ENCODE assay signal across 9 mouse cellular contexts in genomic region chr1:92647752-92648151, GRCm38 (mm10). TPM values are rescaled to one million over a fixed set of nuclear protein-coding genes. Genes with fewer than 3 reads are reported as not detected.
DNase-seq lines count a peak whose midpoint lies in the region; ATAC-seq and TF ChIP-seq lines count a peak whose summit lies in the region.
"Had no signal": no experiment of that assay in that cellular context is flagged by ENCODE, and none has a peak within 500 bp of the region (broad histone marks: within the 10 kb centered on the region; RNA-seq: fewer than 3 reads in every experiment).

No protein-coding gene starts in this region.

- H3K27me3 ChIP-seq in CH12.LX (replicated peaks) = peaks cover 69% of the 10 kb centered on the region
- H3K27me3 ChIP-seq in embryonic facial prominence, embryonic 14.5 days (replicated peaks; ENCODE audit: control insufficient read depth, insufficient read depth, low read length) = no peaks in the 10 kb centered on the region
- H3K27me3 ChIP-seq in heart, postnatal 0 days (ENCODE audit: control insufficient read depth, insufficient read depth, low read length) = no peaks in the 10 kb centered on the region
- H3K27me3 ChIP-seq in liver, postnatal 0 days (ENCODE audit: insufficient read depth, low read length) = no peaks in the 10 kb centered on the region
- H3K27me3 ChIP-seq in neural tube, embryonic 13.5 days = peaks cover 4% of the 10 kb centered on the region

- no peaks in the 10 kb centered on the region for H3K9me3 ChIP-seq in CH12.LX (replicated peaks; ENCODE audit: low read length)
- H3K9me3 ChIP-seq in embryonic facial prominence, embryonic 14.5 days (ENCODE audit: control insufficient read depth, low read length) = no peaks in the 10 kb centered on the region
- no peaks in the 10 kb centered on the region for H3K9me3 ChIP-seq in heart, postnatal 0 days (replicated peaks; ENCODE audit: control insufficient read depth, low read length)
- H3K9me3 ChIP-seq in liver, postnatal 0 days (ENCODE audit: low read length) = no peaks in the 10 kb centered on the region
- H3K9me3 ChIP-seq in neural tube, embryonic 13.5 days = no peaks in the 10 kb centered on the region
- H3K9me3 ChIP-seq: heart, embryonic 13.5 days had no signal

- in situ Hi-C loops in CH12.LX (cut with MboI; ENCODE audit: low pct_ligation_motif_present, low pct_unique_long_range_greater_than_20kb, low sequenced_read_pairs) = no loop called here

- H3K79me2 ChIP-seq in CH12.LX (replicated peaks; ENCODE audit: control insufficient read depth, extremely low read depth, insufficient read depth, poor library complexity, severe bottlenecking) = no peaks in the 10 kb centered on the region

- dilution Hi-C loops in CH12.LX (cut with MboI; ENCODE audit: extremely low pct_ligation_motif_present, extremely low pct_unique_long_range_greater_than_20kb, low sequenced_read_pairs) = no loop called here

- no peak for TF ChIP-seq EP300 in CH12.LX (IDR thresholded peaks at IDR 0.05; ENCODE audit: low read length)
- no peak for TF ChIP-seq EP300 in heart, postnatal 0 days (IDR thresholded peaks at IDR 0.05; ENCODE audit: low read depth)
- no peak for TF ChIP-seq EP300 in liver, postnatal 0 days (IDR thresholded peaks at IDR 0.05; ENCODE audit: low read depth)

- peak overlapping the region; percentile 27 for H3K4me2 ChIP-seq in CH12.LX (ENCODE audit: insufficient read depth, low read depth, poor library complexity, severe bottlenecking)
- H3K4me2 ChIP-seq in embryonic facial prominence, embryonic 14.5 days (ENCODE audit: low read depth, low read length) = no peak overlapping the region
- H3K4me2 ChIP-seq in heart, postnatal 0 days (ENCODE audit: low read depth, low read length) = no peak overlapping the region
- peak overlapping the region; percentile 50 for H3K4me2 ChIP-seq in liver, postnatal 0 days (ENCODE audit: low read depth, low read length)
- H3K4me2 ChIP-seq in neural tube, embryonic 13.5 days = no peak overlapping the region
- H3K4me2 ChIP-seq: heart, embryonic 13.5 days had no signal

- WGBS in embryonic facial prominence, embryonic 14.5 days = 9% methylated on average over 8 of the region's 8 CpGs
- 6% methylated on average over 8 of the region's 8 CpGs for WGBS in heart, postnatal 0 days
- WGBS in liver, postnatal 0 days (ENCODE audit: insufficient replicate concordance) = 16% methylated on average over 8 of the region's 8 CpGs
- WGBS in neural tube, embryonic 13.5 days = 9% methylated on average over 8 of the region's 8 CpGs

- TF ChIP-seq RAD21 in CH12.LX (IDR thresholded peaks at IDR 0.05; ENCODE audit: low read depth, low read length) = peak; percentile 65

- TF ChIP-seq POLR2A in CH12.LX (IDR thresholded peaks at IDR 0.05; ENCODE audit: low read depth, low read length) = no peak

- H3K4me3 ChIP-seq in CH12.LX (replicated peaks in 1 of 3; ENCODE audit: low read depth in 2 of 3, low read length in 2 of 3, poor library complexity in 1 of 3) = no peak overlapping the region
- no peak overlapping the region for H3K4me3 ChIP-seq in embryonic facial prominence, embryonic 14.5 days (ENCODE audit: low read depth, low read length)
- no peak overlapping the region for H3K4me3 ChIP-seq in heart, postnatal 0 days (ENCODE audit: low read depth, low read length)
- peak overlapping the region; percentile 19; the same call in 1 of the 2 replicates for H3K4me3 ChIP-seq in liver, postnatal 0 days (ENCODE audit: low read depth, low read length)
- no peak overlapping the region for H3K4me3 ChIP-seq in neural tube, embryonic 13.5 days
- H3K4me3 ChIP-seq: heart, embryonic 13.5 days had no signal

- no peaks in the 10 kb centered on the region for H3K36me3 ChIP-seq in CH12.LX (replicated peaks in 1 of 2; ENCODE audit: control insufficient read depth in 1 of 2, insufficient read depth in 1 of 2, low read length in 1 of 2)
- H3K36me3 ChIP-seq in embryonic facial prominence, embryonic 14.5 days (ENCODE audit: control insufficient read depth, insufficient read depth, low read length) = no peaks in the 10 kb centered on the region
- H3K36me3 ChIP-seq in heart, postnatal 0 days (replicated peaks; ENCODE audit: control insufficient read depth, insufficient read depth, low read length) = no peaks in the 10 kb centered on the region
- no peaks in the 10 kb centered on the region for H3K36me3 ChIP-seq in liver, postnatal 0 days (replicated peaks; ENCODE audit: insufficient read depth, low read length)
- no peaks in the 10 kb centered on the region for H3K36me3 ChIP-seq in neural tube, embryonic 13.5 days
- H3K36me3 ChIP-seq: heart, embryonic 13.5 days had no signal

- peak; percentile 87 to 89 for TF ChIP-seq CTCF in CH12.LX (conservative IDR thresholded peaks at IDR 0.05 in 1 of 2, IDR thresholded peaks at IDR 0.05 in 1 of 2; ENCODE audit: low read depth in 2 of 2, low read length in 2 of 2)
- TF ChIP-seq CTCF in heart, postnatal 0 days (IDR thresholded peaks at IDR 0.05; ENCODE audit: low read depth) = peak; percentile 81
- TF ChIP-seq CTCF in liver, postnatal 0 days (IDR thresholded peaks at IDR 0.05; ENCODE audit: low read depth) = peak; percentile 89

- peak; percentile 68 for DNase-seq in CH12.LX (ENCODE audit: extremely low read depth)
- DNase-seq in adrenal gland, postnatal 4 days (ENCODE audit: low spot score in 2 of 2) = peak; percentile 49 to 70
- DNase-seq in embryonic facial prominence, embryonic 14.5 days (ENCODE audit: low spot score) = peak; percentile 70
- DNase-seq in heart, postnatal 0 days (ENCODE audit: low spot score) = peak; percentile 57
- peak; percentile 68 to 76 for DNase-seq in kidney, postnatal 25 days
- DNase-seq in liver, postnatal 0 days = peak; percentile 81
- DNase-seq in thymus, postnatal 36 days = peak; percentile 32 to 52

- peak; percentile 9; the same call in 1 of the 2 replicates for ATAC-seq in embryonic facial prominence, embryonic 14.5 days (ENCODE audit: low read depth)
- peak; percentile 27; the same call in 1 of the 2 replicates for ATAC-seq in heart, postnatal 0 days (ENCODE audit: insufficient read depth, low read depth)
- ATAC-seq in liver, postnatal 0 days = peak; percentile 56; the same call in 1 of the 2 replicates
- peak; percentile 34; the same call in 1 of the 2 replicates for ATAC-seq in neural tube, embryonic 13.5 days (ENCODE audit: low read depth)

- peaks cover 5 to 10% of the 10 kb centered on the region in 2 experiments; a peak in 3 of 4 replicates for H3K4me1 ChIP-seq in CH12.LX (ENCODE audit: control insufficient read depth in 1 of 2, insufficient read depth in 2 of 2)
- 0 out of 2 replicates have a peak, but pooled peaks cover 3% of the 10 kb centered on the region for H3K4me1 ChIP-seq in embryonic facial prominence, embryonic 14.5 days (ENCODE audit: control insufficient read depth, insufficient read depth, low read length)
- no peaks in the 10 kb centered on the region for H3K4me1 ChIP-seq in heart, postnatal 0 days (ENCODE audit: control insufficient read depth, insufficient read depth)
- H3K4me1 ChIP-seq in liver, postnatal 0 days (ENCODE audit: insufficient read depth) = peaks cover 8% of the 10 kb centered on the region; the same call in 1 of the 2 replicates
- H3K4me1 ChIP-seq in neural tube, embryonic 13.5 days (replicated peaks) = peaks cover 19% of the 10 kb centered on the region
- H3K4me1 ChIP-seq: heart, embryonic 13.5 days had no signal

- H3K27ac ChIP-seq in CH12.LX (ENCODE audit: insufficient read depth, low read depth) = no peak overlapping the region
- H3K27ac ChIP-seq in embryonic facial prominence, embryonic 14.5 days (replicated peaks; ENCODE audit: low read depth, low read length) = no peak overlapping the region
- no peak overlapping the region for H3K27ac ChIP-seq in heart, postnatal 0 days (ENCODE audit: low read depth)
- H3K27ac ChIP-seq in liver, postnatal 0 days (ENCODE audit: low read depth) = no peak overlapping the region
- no peak overlapping the region for H3K27ac ChIP-seq in neural tube, embryonic 13.5 days (replicated peaks)
- H3K27ac ChIP-seq: heart, embryonic 13.5 days had no signal

- H3K9ac ChIP-seq in CH12.LX (ENCODE audit: insufficient read depth, low read depth) = no peak overlapping the region
- peak overlapping the region; percentile 27; the same call in 1 of the 2 replicates for H3K9ac ChIP-seq in embryonic facial prominence, embryonic 14.5 days (ENCODE audit: low read depth, low read length)
- H3K9ac ChIP-seq in heart, postnatal 0 days (replicated peaks; ENCODE audit: low read depth, low read length) = no peak overlapping the region
- H3K9ac ChIP-seq in liver, postnatal 0 days (replicated peaks) = no peak overlapping the region
- no peak overlapping the region for H3K9ac ChIP-seq in neural tube, embryonic 13.5 days
- H3K9ac ChIP-seq: heart, embryonic 13.5 days had no signal

RNA-seq across cellular contexts. Expression of gene Otos, which starts 0.9 kb away (rescaled TPM):
- total RNA-seq in CH12.LX (2012; rRNA removed) (not detected in 2 replicates), CH12.LX (2014; rRNA removed) (not detected in 2 replicates)
- polyA plus RNA-seq in CH12.LX (2012; ENCODE audit: insufficient read length, low read depth) = 0.24 TPM in 1 of 2 replicates, not detected in the other
- total RNA-seq in adrenal gland, postnatal 4 days (2021) = under 1 TPM; 0.34 to 0.59 TPM
- polyA plus RNA-seq in embryonic facial prominence, embryonic 14.5 days (2014; fragmentation: Nextera tagmentation; extraction: Ambion mirVana) = 0.12 and 0.51 TPM in 2 replicates
- 0.08 TPM in 1 of 2 replicates, not detected in the other for total RNA-seq in heart, postnatal 0 days (2014; rRNA removed; ENCODE audit: low replicate concordance)
- not detected in 2 replicates for polyA plus RNA-seq in heart, postnatal 0 days (2015; fragmentation: Nextera tagmentation; extraction: Ambion mirVana)
- 0.16 TPM in 1 of 2 replicates, not detected in the other for polyA plus RNA-seq in liver, postnatal 0 days (2015; fragmentation: Nextera tagmentation; extraction: Ambion mirVana)
- polyA plus RNA-seq in neural tube, embryonic 13.5 days (2015; fragmentation: Nextera tagmentation; extraction: Ambion mirVana) = not detected in 2 replicates
- polyA plus RNA-seq: heart, embryonic 13.5 days had no signal

RNA-seq across cellular contexts. Expression of gene Cops9, which starts 6.0 kb away (rescaled TPM):
- total RNA-seq in CH12.LX (2012; rRNA removed) = 209 and 220 TPM in 2 replicates
- 169 and 185 TPM in 2 replicates for total RNA-seq in CH12.LX (2014; rRNA removed)
- 168 and 182 TPM in 2 replicates for polyA plus RNA-seq in CH12.LX (2012; ENCODE audit: insufficient read length, low read depth)
- 100 to 1,000 TPM; 292 to 315 TPM for total RNA-seq in adrenal gland, postnatal 4 days (2021)
- 425 and 478 TPM in 2 replicates for polyA plus RNA-seq in embryonic facial prominence, embryonic 14.5 days (2014; fragmentation: Nextera tagmentation; extraction: Ambion mirVana)
- 187 and 203 TPM in 2 replicates for total RNA-seq in heart, postnatal 0 days (2014; rRNA removed; ENCODE audit: low replicate concordance)
- polyA plus RNA-seq in heart, postnatal 0 days (2015; fragmentation: Nextera tagmentation; extraction: Ambion mirVana) = 507 and 524 TPM in 2 replicates
- 222 and 225 TPM in 2 replicates for polyA plus RNA-seq in liver, postnatal 0 days (2015; fragmentation: Nextera tagmentation; extraction: Ambion mirVana)
- 520 and 589 TPM in 2 replicates for polyA plus RNA-seq in neural tube, embryonic 13.5 days (2015; fragmentation: Nextera tagmentation; extraction: Ambion mirVana)

RNA-seq across cellular contexts. Expression of gene Olfr12, which starts 30.2 kb away (rescaled TPM):
- total RNA-seq in CH12.LX (2012; rRNA removed) (0.08 TPM in 1 of 2 replicates, not detected in the other), CH12.LX (2014; rRNA removed) (not detected in 2 replicates)
- not detected in 2 replicates for polyA plus RNA-seq in CH12.LX (2012; ENCODE audit: insufficient read length, low read depth)
- total RNA-seq in adrenal gland, postnatal 4 days (2021) = not detected
- 0.07 TPM in 1 of 2 replicates, not detected in the other for polyA plus RNA-seq in embryonic facial prominence, embryonic 14.5 days (2014; fragmentation: Nextera tagmentation; extraction: Ambion mirVana)
- not detected in 2 replicates for total RNA-seq in heart, postnatal 0 days (2014; rRNA removed; ENCODE audit: low replicate concordance)
- not detected in 2 replicates for polyA plus RNA-seq in heart, postnatal 0 days (2015; fragmentation: Nextera tagmentation; extraction: Ambion mirVana)
- not detected in 2 replicates for polyA plus RNA-seq in liver, postnatal 0 days (2015; fragmentation: Nextera tagmentation; extraction: Ambion mirVana)
- not detected in 2 replicates for polyA plus RNA-seq in neural tube, embryonic 13.5 days (2015; fragmentation: Nextera tagmentation; extraction: Ambion mirVana)
- polyA plus RNA-seq: heart, embryonic 13.5 days had no signal

RNA-seq across cellular contexts. Expression of gene Olfr1410, which starts 42.2 kb away (rescaled TPM):
- total RNA-seq in CH12.LX (2012; rRNA removed) = 0.08 TPM in 2 replicates
- not detected in 2 replicates for total RNA-seq in CH12.LX (2014; rRNA removed)
- polyA plus RNA-seq in CH12.LX (2012; ENCODE audit: insufficient read length, low read depth) = not detected in 2 replicates
- not detected for total RNA-seq in adrenal gland, postnatal 4 days (2021)
- not detected in 2 replicates for polyA plus RNA-seq in embryonic facial prominence, embryonic 14.5 days (2014; fragmentation: Nextera tagmentation; extraction: Ambion mirVana)
- total RNA-seq in heart, postnatal 0 days (2014; rRNA removed; ENCODE audit: low replicate concordance) = not detected in 2 replicates
- not detected in 2 replicates for polyA plus RNA-seq in heart, postnatal 0 days (2015; fragmentation: Nextera tagmentation; extraction: Ambion mirVana)
- polyA plus RNA-seq in liver, postnatal 0 days (2015; fragmentation: Nextera tagmentation; extraction: Ambion mirVana) = not detected in 2 replicates
- polyA plus RNA-seq in neural tube, embryonic 13.5 days (2015; fragmentation: Nextera tagmentation; extraction: Ambion mirVana) = not detected in 2 replicates
- polyA plus RNA-seq: heart, embryonic 13.5 days had no signal

RNA-seq across cellular contexts. Expression of gene Olfr1411, which starts 53.5 kb away (rescaled TPM):
- total RNA-seq in CH12.LX (2012; rRNA removed) = not detected in 2 replicates
- total RNA-seq in CH12.LX (2014; rRNA removed) = not detected in 2 replicates
- polyA plus RNA-seq in CH12.LX (2012; ENCODE audit: insufficient read length, low read depth) = not detected in 2 replicates
- not detected for total RNA-seq in adrenal gland, postnatal 4 days (2021)
- polyA plus RNA-seq in embryonic facial prominence, embryonic 14.5 days (2014; fragmentation: Nextera tagmentation; extraction: Ambion mirVana) = not detected in 2 replicates
- not detected in 2 replicates for total RNA-seq in heart, postnatal 0 days (2014; rRNA removed; ENCODE audit: low replicate concordance)
- polyA plus RNA-seq in heart, postnatal 0 days (2015; fragmentation: Nextera tagmentation; extraction: Ambion mirVana) = not detected in 2 replicates
- not detected in 2 replicates for polyA plus RNA-seq in liver, postnatal 0 days (2015; fragmentation: Nextera tagmentation; extraction: Ambion mirVana)
- not detected in 2 replicates for polyA plus RNA-seq in neural tube, embryonic 13.5 days (2015; fragmentation: Nextera tagmentation; extraction: Ambion mirVana)
- polyA plus RNA-seq: heart, embryonic 13.5 days had no signal

Comparison
In these comparisons a context has a peak if more than half of its experiments do, and no peak if none do; other contexts are left out.
1. H3K4me2 ChIP-seq: peak in CH12.LX (single experiment) and liver, postnatal 0 days (single experiment); none in embryonic facial prominence, embryonic 14.5 days (single experiment), heart, postnatal 0 days (single experiment) and neural tube, embryonic 13.5 days (single experiment).
2. Peak in every context shown above with its lines, with median percentiles within 50 percentile points of each other: DNase-seq, CTCF ChIP-seq and ATAC-seq.